Mouse (Mus musculus) inflammation-experienced regulatory T-cells, adult 6 months (primary cell): ENCODE data around the gene Slmap. TPM values are rescaled to one million over a fixed set of nuclear protein-coding genes. Genes with fewer than 3 reads are reported as not detected.
A peak's percentile ranks its signal among the peaks of the same experiment; 100 is the strongest.
"Not testable (repeated sequence)": the region's sequence is repeated elsewhere in the genome, so short reads cannot be mapped to it uniquely, and the experiment has no call there.

Experiments
- ATAC-seq: one replicate; pipeline ENCODE4 v1.8.0; 2017
- polyA plus RNA-seq, 3 experiments: library from polyadenylated mRNA; unstranded; fragments of 100-300 nt; shearing (Covaris generic); gene quantifications; one replicate each; pipeline ENCODE4 v1.2.1; 2017

Gene Slmap
- polyA plus RNA-seq, 3 experiments from 2014 or later: 17.6 to 23.4 (median 19.2) TPM

DNA sequence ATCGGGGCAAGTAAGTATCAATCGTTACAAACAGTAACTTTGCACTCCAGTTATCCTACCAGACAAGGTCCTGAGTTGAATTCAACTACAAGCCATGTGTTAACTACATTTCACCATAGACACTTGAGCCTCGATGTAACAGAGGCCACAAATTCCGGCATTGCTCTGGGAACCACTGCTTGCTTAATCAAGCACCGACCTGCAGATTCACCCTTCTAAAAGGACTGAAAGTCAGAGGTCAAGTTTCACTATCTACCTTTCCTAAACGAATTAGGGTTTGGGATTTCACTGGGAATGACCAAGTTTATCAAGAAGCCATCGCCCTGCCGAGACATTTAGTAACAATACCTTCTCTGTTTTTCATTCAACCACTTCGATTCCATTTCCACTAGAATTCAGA, 2.0 kb downstream of the Slmap start:
- no peak for ATAC-seq

DNA sequence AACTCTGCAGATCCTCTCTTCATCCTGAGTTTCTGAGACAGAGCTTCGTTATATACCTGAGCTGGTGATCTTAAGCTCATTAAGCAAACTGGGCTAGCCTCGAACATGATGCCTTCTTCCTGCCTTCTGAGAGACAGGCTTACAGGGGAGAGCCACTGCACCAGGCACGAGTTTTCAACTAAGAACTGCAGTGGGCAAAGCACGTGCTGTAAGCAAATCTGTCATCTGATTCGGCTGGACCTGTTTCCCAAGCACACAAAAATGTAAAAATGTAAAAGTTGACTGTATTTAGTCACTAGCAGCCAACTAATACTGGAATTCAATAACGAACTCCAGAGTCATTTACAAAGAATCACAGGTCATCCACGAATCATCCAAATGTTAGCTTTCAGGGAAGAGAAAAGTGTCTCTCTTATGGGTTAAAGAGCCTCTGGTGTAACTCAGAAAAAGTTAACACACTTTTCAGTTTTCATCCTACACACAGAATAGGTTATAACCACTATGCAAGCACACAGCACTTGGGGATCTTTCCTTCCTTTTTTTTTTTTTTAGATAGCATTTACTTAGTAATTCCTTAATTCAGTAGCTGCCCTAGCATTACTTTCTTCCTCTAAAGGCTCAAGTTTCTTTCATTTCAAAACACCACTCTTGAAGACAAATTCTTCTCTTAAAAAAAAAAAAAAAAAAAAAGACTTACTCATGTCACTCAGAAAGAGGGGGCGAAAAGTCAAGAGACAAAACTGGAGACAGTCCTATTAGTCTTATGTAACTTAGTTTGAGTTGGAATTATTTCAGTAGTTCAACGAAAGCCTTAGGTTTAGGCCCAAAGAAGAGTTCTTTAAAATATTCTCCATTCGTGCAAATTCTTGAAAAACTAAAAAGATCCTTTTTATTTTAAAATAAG, 3.1 kb downstream of the Slmap start:
- ATAC-seq: no peak

DNA sequence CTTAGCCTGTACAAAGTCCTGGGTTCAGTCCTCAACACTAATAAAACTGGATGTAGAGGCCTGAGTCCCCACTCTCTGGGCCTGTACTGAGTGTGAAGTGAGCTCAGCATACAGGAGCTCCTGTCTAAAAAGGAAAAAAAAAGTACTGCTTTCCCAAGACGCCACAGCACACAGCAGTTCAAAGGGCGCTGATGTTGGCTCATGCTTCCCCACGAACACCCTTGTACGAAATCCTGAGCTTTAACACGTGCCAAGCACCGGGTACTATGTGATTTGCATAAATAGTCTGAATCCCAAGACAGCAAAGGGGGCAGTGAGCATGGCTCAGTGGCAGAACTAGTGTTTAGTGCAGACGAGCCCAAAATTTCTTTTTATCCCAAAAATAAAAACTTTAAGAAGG, 4.4 kb downstream of the Slmap start:
- no peak for ATAC-seq

DNA sequence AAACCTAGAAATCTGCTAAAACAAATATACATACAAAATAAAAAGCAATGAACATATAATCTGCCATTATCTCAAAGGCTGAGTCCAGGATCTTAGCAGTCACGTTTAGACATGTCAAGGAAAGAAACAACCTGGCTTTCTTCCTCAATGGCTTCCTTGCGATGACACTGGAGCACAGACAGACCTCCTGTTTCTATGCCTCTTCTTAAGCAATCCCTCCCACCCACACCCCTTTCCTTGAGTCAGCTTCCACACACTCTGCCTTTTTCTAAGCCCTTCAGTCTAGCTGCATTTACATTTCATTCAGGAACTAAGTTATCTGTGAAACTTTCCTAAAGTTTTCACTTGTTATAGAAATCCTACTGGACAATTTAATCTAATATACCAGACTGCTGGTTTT, 6.4 kb downstream of the Slmap start:
- ATAC-seq: no peak

DNA sequence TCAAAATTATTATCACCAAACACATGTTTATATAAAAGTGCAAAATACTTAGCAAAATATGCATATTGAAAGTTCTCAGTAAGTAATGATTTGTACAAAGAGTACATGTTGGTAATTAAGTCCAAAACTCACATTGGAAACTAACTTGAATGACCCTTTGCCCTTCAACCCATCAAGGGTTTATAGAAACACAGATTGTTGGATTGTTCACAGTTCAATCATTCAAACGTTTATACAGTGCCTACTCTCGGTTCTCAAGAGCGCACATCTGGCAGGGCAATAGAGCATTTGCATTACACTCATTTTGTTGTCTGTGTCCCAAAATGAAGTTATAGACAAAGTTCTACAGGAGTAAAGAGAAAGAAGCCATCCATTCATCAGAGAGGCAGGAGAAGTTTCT, 8.8 kb downstream of the Slmap start:
- no peak for ATAC-seq

DNA sequence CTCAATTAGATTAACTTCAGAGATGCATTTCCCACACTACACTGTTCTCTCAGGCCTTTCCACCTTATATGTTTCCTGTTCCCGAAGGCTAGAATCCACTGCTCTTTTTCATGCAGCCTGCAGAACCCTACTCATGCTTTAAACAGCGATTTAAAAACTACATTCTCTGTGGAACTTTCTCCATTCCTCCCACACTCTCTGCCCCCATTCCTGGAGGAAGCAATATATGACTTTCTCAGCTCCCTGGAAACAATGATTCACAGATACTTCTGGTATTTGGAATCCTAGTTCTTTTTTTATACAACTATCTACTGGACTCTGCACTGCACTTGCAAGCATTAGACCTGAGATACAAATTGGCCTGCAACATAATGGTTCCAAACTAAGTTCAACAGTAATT, 11.6 kb downstream of the Slmap start:
- no peak for ATAC-seq

DNA sequence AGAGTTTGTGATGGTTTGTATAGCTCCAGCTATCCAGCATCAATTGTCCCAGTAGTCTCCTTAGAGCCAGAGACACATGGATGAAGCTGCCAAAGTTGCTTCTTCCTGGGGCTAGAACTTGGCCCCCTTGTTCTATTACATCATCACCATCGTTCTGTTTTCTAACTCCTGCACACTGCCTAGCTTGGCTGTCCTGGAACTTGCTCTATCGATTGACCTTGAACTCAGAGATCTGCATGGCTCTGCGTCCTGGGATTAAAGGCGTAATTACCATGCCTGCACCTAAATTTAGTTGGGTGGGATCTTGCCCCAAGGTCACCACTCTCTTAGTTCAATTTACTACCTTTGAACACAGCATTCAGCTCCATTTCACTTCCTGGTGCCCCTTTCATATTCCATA, 14.9 kb downstream of the Slmap start:
- no peak for ATAC-seq

DNA sequence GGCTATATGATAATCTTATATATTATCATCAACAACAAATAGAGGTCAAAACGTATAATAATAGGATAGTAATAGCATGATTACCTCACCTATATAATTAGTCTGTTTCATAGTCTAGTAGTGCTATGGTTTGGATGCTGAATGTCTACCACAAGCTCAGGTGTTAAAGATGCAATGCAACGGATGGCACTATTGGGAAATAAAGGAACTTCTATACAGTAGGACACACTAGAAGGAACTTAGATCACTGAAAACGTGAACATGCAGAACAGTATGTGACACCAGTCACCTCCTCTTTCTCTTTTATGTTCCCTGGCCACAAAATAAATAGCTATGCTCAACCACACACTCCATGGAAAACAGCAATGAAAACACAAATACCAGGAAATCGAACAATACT, 16.9 kb downstream of the Slmap start:
- no peak for ATAC-seq

DNA sequence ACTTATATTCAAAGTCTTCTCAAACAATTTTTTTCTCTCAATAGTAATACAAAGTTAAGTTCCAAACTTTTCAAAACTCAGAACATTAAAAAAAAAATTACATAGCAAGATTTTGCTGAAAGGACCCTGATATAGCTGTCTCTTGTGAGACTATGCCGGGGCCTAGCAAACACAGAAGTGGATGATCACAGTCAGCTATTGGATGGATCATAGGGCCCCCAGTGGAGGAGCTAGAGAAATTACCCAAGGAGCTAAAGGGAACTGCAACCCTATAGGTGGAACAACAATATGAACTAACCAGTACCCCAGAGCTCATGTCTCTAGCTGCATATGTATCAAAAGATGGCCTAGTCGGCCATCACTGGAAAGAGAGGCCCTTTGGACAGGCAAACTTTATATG, 18.5 kb downstream of the Slmap start:
- ATAC-seq: not testable (repeated sequence)

DNA sequence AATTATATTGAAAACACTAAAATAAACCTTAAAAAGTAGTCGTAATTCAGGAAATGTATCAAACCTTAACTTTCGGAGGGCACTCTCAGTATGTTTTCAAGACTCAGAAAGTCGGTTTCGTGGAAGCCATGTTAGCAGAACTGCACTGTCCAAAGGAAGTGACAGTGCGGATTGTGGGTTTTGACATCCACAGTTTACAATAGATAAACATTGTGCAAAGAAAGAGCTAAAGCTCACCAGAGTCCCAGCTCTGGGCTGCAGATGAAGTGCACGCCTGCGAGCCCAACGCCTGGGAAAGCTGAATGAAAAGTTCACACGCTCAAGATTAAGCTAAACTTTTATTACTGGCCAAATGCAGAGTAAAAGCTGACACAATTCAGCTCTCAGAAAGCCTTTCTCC, 18.9 kb downstream of the Slmap start:
- ATAC-seq: peak; percentile 69

DNA sequence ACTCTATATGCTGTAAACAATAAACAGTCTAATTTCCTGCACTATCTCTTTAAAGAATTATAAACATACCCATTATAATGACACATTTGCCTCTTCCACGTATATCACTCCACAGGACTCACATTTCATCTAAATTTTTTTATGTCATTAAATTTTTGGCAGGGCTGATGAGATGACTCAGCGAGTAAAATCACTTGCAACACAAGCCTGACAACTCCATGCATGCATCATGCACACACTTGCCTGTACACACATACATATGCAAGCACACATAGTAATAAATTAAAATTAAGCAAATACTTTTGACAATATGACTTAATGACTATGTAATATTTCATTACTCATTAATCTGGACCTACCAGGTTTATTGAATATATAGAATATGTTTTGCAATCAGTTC, 24.2 kb downstream of the Slmap start:
- ATAC-seq: no peak

DNA sequence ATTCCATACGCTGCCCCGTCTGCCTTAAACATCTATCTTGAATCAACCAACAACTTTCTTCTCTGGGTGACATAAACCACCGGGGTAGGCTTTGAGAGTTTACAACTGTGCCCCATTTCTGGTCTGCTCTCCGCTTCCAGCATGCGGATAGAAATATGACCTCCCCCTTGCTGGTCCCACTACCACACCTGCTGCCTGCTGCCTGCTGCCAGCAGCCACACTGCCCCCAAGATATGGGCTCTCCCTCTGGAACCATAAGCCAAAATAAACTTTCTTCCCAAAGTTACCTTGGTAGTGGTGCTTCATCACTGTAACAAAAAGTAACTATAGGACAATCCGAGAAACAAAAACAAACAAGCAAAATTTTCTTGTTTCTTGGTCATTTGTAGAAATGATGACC, 26.6 kb downstream of the Slmap start:
- no peak for ATAC-seq

DNA sequence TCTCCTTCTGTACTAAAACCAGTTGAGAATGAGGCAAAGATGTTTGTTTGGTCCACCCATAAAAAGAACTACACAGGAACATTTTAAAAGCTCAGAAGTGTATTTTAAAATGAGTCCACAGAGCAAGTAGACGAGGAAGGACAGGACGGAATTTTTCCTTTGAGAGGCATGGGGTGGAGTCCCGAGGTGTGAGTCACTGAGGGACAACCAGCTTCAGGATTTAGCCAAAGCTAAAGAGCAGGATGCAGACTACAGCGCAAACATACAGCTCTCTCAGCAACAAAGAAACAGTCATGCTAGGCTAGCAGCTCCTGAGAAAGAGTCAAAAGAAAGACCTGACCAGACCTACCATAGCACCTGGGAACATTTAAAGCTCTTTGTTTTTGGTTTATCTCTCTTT, 27.4 kb downstream of the Slmap start:
- ATAC-seq: no peak

DNA sequence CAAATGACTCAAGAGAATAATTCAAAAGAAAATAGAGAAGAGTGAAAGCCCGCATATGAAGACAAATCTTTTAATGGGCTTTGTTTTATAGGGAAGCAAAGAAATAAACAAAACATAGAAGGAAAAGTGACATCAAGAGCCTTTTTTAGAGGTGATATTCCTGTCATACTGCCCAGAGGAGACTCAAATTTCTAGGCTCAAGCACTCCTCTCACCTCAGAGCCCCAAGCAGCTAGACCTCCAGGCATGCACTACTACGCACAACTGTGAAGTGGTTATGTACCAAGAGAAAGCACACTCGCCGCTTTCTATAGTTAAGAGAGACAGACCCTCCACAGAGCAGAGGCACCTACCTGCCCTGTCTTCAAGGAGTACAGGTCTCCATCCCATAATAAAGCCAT, 30.2 kb downstream of the Slmap start:
- no peak for ATAC-seq

DNA sequence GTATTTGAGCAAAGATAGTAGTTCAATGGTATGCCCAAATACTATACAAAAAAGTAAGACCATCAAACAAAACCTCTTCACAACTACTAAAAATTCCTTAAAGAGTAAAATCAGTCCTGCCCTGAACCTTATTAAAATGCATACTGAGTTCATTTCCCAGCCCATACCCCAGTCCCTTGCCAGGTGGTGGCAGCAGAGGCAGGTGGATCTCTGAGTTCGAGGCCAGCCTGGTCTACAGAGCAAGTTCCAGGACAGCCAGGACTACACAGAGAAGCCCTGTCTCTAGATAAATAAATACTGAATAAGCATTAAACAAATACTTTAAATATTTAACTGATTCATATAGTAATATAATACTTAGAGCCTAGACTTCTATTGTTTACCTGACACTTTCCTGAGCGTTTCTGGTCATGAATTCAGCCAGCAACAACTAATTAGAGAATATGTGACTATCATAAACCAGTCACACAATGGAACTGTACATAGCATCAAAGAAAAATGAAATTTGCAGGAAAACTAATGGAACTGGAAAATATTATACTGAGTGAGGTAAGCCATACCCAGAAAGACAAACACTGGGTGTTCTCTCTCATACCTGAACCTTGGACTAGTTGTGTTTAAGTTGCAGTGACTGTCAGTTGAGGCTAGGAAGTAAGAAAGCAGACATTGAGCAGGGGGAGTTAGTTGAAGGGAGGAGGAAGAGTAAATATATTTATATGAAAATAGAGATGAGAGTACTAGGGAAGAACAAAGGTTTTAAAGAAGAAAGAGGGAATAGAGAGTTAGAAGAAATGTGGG, 34.4 kb downstream of the Slmap start:
- ATAC-seq: no peak

DNA sequence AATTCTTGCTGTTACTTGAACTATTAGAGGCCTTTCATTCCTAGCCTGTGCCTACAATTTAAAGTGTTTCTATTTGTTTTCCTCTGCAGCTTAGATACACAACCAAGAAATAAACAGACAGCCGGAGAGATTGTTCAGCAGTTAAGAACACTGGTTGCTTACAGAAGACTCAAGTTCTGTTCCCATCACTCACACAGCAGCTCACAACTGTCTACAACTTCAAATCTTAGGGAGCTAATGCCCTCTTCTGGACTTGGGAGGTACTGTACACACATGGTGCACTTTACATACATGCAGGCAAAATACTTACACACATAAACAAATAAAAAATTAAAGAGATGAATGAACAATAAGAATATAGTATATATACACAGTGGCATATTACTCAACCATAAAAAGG, 39.7 kb downstream of the Slmap start:
- ATAC-seq: no peak

DNA sequence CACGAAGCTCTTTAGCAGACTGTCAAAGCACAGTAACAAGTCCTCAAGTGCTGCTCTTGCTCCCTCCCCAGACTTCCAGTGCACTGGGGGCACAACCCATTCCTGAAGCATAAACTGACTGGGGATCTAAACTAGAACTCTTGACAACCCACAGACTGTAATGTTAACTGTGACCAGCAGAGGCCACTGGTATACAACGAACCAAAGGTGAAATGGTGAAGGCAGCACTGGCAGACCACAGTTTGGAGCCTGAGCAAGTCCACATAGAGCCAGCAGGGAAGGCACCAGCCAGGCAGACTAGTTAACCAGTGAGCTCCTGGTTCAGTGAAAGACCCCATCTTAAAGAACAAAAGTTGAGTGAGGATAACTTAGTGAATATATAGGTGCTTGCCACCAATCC, 43.6 kb downstream of the Slmap start:
- peak; percentile 94 for ATAC-seq

DNA sequence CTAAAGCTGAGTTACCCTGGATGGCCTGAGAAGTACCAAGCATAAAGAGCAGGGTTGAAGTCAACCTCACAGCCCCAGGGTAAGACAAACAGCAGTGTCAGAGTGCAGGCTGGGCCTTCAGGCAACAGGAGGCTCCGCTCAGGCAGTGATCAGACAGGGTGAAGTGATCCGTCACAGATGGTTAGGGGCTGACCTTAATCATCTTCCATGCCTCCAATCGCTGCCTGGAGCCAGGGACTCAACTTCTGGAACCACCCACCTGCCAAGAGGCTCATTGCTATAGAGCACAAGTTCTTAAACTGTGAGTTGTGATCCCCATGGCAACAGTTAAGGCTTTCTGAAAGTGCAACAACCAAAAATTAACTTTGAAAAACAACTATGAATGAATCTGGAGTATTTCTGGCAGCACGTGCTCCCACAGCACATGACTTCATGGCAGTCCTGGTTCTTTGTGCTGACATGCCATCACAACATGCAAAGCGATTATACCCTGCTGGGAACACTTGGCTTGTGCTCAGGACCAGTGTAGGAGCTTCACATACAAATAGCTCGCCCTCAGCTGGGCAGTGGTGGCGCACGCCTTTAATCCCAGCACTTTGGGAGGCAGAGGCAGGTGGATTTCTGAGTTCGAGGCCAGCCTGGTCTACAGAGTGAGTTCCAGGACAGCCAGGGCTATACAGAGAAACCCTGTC, 46.3 kb downstream of the Slmap start:
- ATAC-seq: no peak

DNA sequence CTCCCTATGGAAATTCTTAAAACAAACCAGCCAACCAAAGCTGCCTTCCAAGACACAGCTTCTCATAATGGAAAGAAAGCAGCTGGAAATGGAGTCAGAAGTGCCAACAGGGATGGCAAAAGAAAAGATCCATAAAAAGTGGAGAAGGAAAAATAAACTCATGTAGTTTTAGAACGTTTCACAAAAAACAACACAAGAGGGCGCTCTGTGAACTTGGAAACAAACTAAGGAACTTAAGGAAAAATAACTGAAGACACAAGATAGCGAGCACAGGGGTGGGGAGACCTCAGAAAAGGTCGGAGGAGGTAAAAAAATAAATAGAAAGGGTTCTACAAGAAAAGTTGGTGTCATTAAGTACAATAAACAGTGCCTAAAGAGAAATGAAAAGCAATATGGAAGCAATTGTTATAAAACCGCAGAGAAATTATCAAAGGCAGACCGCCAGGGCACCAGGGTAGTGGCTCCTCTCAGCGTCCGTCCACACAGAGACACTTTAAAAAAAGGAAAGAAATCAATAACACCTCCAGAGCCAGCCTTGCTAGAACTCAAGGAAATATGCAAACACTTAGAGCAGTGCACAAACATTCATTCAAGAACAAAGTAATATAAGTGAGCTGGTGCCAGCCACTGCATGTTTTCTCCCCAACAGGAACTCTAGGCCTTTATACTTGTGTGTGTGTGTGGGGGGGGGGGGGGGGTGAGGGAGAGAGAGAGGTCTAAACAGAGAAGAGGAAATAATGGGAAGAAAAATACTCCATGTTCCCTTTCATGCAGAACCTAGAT, 48.1 kb downstream of the Slmap start:
- ATAC-seq: no peak

DNA sequence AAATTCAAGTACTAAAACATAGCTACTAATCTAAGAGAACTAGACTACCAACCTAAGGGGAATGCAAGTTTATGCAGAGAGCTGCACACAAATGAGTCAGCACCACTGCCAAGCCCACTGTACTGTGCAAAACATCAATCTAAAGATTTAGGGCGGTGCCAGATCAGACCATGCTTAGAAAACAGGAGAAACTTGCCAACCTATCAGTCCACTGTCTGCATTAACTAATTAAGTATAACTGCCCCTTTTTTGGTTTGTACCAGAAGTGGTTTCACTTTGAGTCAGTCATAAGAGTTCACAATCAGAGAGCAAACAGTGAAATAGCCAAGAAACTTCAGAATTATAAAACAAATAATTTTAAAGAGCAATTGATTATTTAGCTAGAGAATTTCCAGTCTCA, 53.3 kb downstream of the Slmap start:
- peak; percentile 35 for ATAC-seq

DNA sequence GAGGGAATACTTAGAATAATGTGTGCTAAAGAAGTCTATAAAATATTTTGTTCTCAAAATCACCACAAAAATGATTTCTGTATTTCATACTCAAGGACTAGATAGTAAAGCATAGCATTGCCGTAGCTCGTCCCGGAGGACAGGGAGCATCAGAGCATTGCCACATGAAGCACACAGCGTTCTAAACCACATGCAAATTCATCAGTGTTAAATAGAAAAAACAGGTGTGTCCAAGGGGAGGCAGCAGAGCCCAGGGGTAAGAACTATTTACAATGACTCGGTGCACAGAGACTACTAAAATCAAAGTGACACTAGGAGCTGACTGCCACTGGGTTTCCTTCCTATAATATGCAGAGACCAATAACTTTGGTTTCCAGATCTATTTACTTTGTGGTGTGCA, 57.0 kb downstream of the Slmap start:
- no peak for ATAC-seq

DNA sequence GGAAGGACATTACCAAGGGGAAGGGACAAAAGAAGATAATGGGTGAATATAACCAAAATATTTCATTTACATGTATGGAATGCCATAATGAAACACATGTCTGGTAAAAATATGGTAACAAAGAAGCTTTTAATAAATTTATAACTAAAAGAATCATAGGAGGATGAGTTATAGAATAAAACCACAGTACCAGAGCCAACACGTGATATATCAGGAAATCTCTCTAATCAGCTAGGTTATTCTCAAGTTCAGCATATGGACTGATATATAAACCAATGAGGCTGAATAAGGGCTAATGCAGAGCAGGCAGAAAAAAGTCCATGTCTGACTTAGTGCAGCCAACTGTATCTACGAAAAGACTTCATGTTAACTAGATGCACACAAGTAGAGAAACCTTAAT, 58.3 kb downstream of the Slmap start:
- ATAC-seq: no peak

DNA sequence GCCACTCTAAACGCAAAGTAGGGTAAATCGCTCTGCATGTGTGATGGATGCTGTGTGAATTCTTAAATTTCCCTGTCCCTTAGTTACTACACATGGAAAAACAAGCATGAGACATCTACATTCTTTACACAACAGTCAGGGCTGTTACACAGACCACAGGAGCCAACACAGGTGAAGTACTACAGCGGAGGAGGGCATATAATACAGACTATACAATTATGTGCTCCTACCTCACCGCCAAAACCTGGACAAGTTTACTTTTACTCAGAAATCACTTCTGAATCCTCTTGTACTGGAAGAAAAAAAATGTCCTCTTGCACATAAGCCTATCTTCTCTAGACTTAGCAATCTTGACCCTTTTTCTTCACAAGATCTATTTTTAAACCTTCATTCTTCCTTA, 66.8 kb downstream of the Slmap start:
- ATAC-seq: no peak
